Mouse (Mus musculus) megakaryocyte, embryonic 14.5 days (primary cell): ENCODE measurements around the gene Gm10964.

Experiments used
- FLI1 ChIP-seq: IDR thresholded peaks from 2 replicates; pipeline ENCODE4 v1.6.1; 2012; ENCODE audit warnings: low read length, inconsistent platforms, mixed read lengths
- GATA1 ChIP-seq: IDR thresholded peaks from 3 replicates; pipeline ENCODE4 v1.6.1; 2012; ENCODE audit warnings: mixed read lengths, low read length, inconsistent platforms, borderline replicate concordance

DNA sequence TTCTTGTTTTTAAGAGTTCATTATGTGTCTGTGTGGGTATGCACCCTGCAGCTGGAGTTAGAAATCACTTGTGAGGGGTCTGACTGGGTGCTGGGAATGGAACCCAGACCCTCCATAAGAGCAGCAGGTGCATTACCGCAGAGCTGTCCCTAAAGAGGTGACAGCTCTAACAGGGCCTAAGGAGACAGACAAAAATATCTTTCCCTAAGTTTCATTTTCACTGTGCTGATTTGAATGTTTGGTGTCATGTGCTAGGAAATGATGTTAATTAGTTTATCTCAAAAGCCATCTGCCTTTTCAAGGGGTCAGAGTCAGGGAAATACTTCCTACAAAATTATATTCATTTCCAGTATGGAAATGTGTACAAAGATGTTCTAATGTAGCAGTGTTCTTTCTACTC lies at the start of gene Gm10964:
- TF ChIP-seq GATA1 (no peak), FLI1 (no peak)
